Mouse (Mus musculus) adipocyte (in vitro differentiated cells): ENCODE measurements at regions not wholly inside any gene's neighbourhood (a gene's known extent, or its start where the extent isn't known, plus 50 kb on each side); places are given as distances from the start of the nearest gene placed in this dataset.
"Not testable (repeated sequence)": the region's sequence is repeated elsewhere in the genome, so short reads cannot be mapped to it uniquely, and the experiment has no call there.

Experiments
- DNase-seq: peaks from one replicate; pipeline ENCODE4 v3.0.0-alpha.2; 2016; ENCODE audit warnings: low spot score

DNA sequence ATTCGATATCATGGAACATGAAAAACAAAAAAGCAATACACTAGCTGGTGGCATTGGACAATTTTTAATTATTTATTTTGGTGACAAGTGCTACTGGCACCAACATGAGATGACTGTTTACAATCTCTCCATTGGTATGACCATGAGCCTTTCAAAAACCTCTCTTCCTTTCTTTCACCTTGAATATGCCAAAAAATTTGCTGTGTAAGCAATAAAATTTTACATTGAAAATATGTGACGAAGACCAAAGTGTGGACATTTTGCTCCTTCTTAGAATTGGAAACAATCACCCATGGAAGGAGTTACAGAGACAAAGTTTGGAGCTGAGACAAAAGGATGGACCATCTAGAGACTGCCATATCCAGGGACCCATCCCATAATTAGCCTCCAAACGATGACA, 83.4 kb upstream of the Gm49339 start:
- not testable (repeated sequence) for DNase-seq

DNA sequence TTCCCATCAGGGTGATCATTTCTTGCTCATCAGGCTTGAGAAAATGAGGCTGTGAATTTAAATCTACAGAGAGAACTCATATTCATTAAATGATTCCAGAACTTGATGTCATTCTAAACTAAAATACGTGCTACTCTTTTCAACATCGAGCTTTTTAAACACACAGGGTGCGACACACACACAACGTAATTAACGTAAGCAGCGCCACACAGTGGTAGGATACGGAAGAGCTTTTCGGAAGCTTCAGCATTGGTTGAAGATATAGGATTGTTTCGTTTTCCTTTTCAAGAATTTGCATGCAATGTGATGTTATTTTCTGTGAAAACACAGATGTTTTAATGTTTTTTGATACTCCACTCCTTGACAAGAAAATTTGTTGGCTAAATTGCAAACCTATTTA, 75.3 kb upstream of the Gm49339 start:
- peak; percentile 57 for DNase-seq

- DNase-seq = no peak
Observed at GRCm38 (mm10) chr10:51412795-51413194, 67.6 kb upstream of the Gm49339 start.

GRCm38 (mm10) chr10:51414512-51414911, 65.9 kb upstream of the Gm49339 start:
- no peak for DNase-seq

- no peak for DNase-seq
Observed at GRCm38 (mm10) chr10:51416723-51417122, 63.7 kb upstream of the Gm49339 start.

- no peak for DNase-seq
Observed at GRCm38 (mm10) chr10:51417221-51417911, 63.0 kb upstream of the Gm49339 start.

- DNase-seq = no peak
Observed at GRCm38 (mm10) chr10:51418550-51418949, 61.9 kb upstream of the Gm49339 start.

GRCm38 (mm10) chr10:51422501-51422900, 57.9 kb upstream of the Gm49339 start:
- no peak for DNase-seq
